Mouse (Mus musculus): ENCODE data around the gene Elf2.

DNA sequence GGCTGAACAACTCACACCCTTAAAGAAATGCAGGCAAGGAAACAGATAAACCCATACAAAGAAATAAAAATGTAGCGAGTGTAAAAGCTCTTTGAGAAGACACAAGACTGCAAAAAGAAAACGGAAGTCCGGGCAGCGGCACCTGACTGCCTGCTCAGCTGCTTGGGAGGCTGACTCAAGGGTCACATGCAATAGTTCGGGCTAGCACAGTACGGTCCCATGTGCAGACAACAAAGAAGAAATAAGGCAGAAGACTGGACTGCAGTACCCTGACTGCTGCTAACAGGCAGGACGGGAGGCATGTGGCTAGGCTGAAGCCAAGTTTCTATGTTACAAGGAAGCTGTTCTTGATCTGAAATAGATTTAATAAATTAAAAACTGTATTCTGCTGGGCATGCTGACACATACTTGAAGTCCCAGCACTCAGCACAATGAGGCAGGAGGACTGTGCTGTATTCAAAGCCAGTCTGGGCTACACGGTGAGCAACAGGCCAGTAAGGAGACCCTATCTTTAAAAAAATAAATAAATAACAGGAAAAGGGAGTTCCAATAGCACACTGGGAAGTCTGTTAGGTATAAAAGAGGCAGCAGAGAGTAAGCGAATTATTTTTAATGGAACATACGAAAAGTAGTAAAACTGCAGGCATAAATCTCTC lies 7.1 kb downstream of the Elf2 start:
- TF ChIP-seq CTCF (conservative IDR thresholded peaks at IDR 0.05; ENCODE audit: insufficient read depth, insufficient read length, low read depth, low read length) (no peak), POLR2A (IDR thresholded peaks at IDR 0.05; ENCODE audit: low read depth, low read length) (no peak)
